Mouse (Mus musculus): ENCODE data around the gene Sprr2a2. TPM values are rescaled to one million over a fixed set of nuclear protein-coding genes. Genes with fewer than 3 reads are reported as not detected.
A peak's percentile ranks its signal among the peaks of the same experiment; 100 is the strongest.
"Not testable (repeated sequence)": the region's sequence is repeated elsewhere in the genome, so short reads cannot be mapped to it uniquely, and the experiment has no call there.

Gene Sprr2a2
- polyA plus RNA-seq, 1 experiment from 2014 or later = 27.3 TPM

DNA sequence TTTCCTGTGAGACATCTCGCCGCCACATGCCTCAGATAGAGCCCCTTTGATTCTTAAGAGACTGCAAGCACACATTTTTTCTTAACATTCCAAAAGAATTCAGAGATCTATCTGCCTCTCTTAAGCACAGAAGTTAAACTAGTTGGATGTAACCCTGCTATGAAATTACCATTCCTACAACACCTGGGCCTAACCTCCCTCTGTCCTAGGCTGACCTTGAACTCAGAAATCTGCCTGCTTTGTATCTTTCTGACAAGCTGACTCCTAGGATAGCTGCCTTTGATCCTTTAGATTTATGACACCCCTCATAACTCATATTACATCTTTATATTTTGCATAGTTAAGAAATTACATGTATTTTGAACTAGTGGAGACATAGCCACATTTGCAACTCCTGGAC is 47.7 kb downstream of the Sprr2a2 start:
- not testable (repeated sequence) for H3K27me3 ChIP-seq (ENCODE audit: insufficient read depth, low read length); H3K36me3 ChIP-seq (ENCODE audit: insufficient read depth, low read length); H3K4me2 ChIP-seq (ENCODE audit: low read length); H3K27ac ChIP-seq; H3K9ac ChIP-seq (ENCODE audit: low read depth, low read length); H3K4me1 ChIP-seq (replicated peaks; ENCODE audit: insufficient read depth, low read length); H3K9me3 ChIP-seq (replicated peaks; ENCODE audit: low read length); H3K4me3 ChIP-seq (replicated peaks; ENCODE audit: low read depth, low read length); DNase-seq (ENCODE audit: low spot score)
- ATAC-seq (replicated peaks; ENCODE audit: low FRiP score, low read depth) = peak; percentile 57
- no CpG with 5 or more reads among the region's 2 CpGs for WGBS

DNA sequence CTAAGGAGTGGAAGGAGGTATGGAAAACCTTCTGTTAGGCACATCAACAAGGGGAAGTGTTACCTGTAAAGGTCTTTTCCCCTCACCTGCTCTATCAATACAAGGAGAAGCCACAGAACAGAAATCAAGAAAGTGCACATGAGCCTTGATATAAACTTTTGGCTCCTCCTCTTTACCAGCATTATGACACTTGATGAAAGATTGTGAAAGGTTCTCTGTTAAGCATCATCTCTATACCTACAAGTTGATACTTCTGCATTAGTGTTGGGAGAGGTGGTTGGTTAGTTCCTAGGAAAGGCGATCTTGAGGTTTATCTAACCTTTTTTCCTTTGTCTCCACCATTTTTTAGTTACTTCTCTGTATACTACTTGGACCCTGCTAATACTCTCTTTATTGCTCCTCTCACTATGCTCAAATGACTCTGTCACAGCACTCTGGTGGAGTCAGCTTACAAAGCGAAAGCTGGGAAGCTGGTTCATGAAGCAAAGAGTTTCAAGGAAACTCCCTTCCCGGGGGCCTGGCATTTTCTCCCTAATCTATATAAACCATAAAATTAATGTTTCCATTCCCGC is 55.8 kb downstream of the Sprr2a2 start:
- DNase-seq (ENCODE audit: low spot score); H3K4me1 ChIP-seq (replicated peaks; ENCODE audit: insufficient read depth, low read length); H3K4me2 ChIP-seq (ENCODE audit: low read length); H3K27me3 ChIP-seq (ENCODE audit: insufficient read depth, low read length); H3K36me3 ChIP-seq (ENCODE audit: insufficient read depth, low read length); H3K9ac ChIP-seq (ENCODE audit: low read depth, low read length); H3K27ac ChIP-seq; H3K9me3 ChIP-seq (replicated peaks; ENCODE audit: low read length); H3K4me3 ChIP-seq (replicated peaks; ENCODE audit: low read depth, low read length): not testable (repeated sequence)
- WGBS = no CpG with 5 or more reads among the region's 4 CpGs
- ATAC-seq (replicated peaks; ENCODE audit: low FRiP score, low read depth) = peak; percentile 47; the same call in 1 of the 2 replicates

DNA sequence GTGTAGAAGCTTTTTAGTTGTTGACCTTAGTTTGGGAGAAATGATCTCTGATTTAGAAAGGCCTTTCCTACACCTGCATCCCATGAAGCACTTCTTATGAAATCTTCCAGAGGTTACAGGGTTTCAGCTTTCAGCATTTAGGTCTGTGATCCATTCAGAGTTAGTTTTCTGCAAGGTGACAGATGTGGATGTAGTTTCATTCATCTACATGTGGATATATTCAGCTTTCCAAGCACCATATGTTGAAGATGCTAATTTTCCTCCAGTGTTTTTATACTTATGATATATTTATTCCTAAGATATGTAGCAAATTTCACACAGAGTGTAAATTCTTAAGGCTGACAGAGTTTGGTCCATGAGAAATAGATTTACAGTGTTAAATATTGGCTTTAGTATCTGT is 57.8 kb downstream of the Sprr2a2 start:
- ATAC-seq (replicated peaks; ENCODE audit: low FRiP score, low read depth); H3K27ac ChIP-seq; H3K9me3 ChIP-seq (replicated peaks; ENCODE audit: low read length); H3K4me1 ChIP-seq (replicated peaks; ENCODE audit: insufficient read depth, low read length); DNase-seq (ENCODE audit: low spot score); H3K9ac ChIP-seq (ENCODE audit: low read depth, low read length); H3K4me2 ChIP-seq (ENCODE audit: low read length); H3K36me3 ChIP-seq (ENCODE audit: insufficient read depth, low read length); H3K4me3 ChIP-seq (replicated peaks; ENCODE audit: low read depth, low read length); H3K27me3 ChIP-seq (ENCODE audit: insufficient read depth, low read length): not testable (repeated sequence)

DNA sequence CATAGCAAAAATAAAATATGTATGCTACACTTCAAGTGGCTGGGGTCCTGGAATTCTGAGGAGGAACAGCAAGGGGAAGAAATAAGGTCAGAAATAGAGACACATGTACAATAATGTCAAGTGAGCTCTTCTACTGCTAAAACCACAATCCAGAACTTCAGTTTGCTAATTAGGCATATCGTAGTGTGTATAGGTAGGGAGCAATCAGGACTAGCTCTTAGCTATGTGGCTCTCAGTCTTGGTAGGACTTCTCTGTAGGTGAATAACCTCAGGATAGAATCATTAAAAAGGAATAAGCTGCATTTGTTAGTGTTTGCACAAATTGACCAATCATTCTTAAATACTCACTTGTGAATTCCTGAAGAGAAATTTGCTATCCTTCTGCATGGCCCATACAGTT is 58.3 kb downstream of the Sprr2a2 start:
- not testable (repeated sequence) for DNase-seq (ENCODE audit: low spot score); H3K9me3 ChIP-seq (replicated peaks; ENCODE audit: low read length); H3K27me3 ChIP-seq (ENCODE audit: insufficient read depth, low read length); H3K27ac ChIP-seq; H3K4me3 ChIP-seq (replicated peaks; ENCODE audit: low read depth, low read length); H3K9ac ChIP-seq (ENCODE audit: low read depth, low read length); ATAC-seq (replicated peaks; ENCODE audit: low FRiP score, low read depth); H3K4me1 ChIP-seq (replicated peaks; ENCODE audit: insufficient read depth, low read length); H3K36me3 ChIP-seq (ENCODE audit: insufficient read depth, low read length); H3K4me2 ChIP-seq (ENCODE audit: low read length)
- WGBS = no CpG with 5 or more reads among the region's 1 CpGs

DNA sequence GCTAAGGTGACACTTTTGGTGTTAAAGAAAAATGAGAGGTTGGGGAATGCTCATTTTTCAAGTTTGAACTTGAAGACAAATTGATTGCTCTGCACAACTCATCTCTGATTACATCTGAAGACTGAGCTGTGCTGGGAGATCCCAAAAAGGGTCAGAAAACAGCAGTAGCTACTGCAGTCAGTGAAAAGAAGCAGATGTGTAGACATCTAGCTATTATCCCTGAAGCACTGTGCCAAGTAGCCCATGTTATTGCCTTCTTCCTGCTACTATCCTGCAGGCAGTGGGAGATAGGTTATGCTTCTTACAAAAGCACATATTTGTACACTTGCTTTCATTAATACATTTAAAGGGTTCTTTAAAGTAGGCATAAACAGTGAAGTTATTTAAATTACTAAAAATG is 63.9 kb downstream of the Sprr2a2 start:
- H3K4me2 ChIP-seq (ENCODE audit: low read length); ATAC-seq (replicated peaks; ENCODE audit: low FRiP score, low read depth); H3K27me3 ChIP-seq (ENCODE audit: insufficient read depth, low read length); DNase-seq (ENCODE audit: low spot score); H3K9ac ChIP-seq (ENCODE audit: low read depth, low read length); H3K36me3 ChIP-seq (ENCODE audit: insufficient read depth, low read length); H3K9me3 ChIP-seq (replicated peaks; ENCODE audit: low read length); H3K27ac ChIP-seq; H3K4me1 ChIP-seq (replicated peaks; ENCODE audit: insufficient read depth, low read length); H3K4me3 ChIP-seq (replicated peaks; ENCODE audit: low read depth, low read length): not testable (repeated sequence)

DNA sequence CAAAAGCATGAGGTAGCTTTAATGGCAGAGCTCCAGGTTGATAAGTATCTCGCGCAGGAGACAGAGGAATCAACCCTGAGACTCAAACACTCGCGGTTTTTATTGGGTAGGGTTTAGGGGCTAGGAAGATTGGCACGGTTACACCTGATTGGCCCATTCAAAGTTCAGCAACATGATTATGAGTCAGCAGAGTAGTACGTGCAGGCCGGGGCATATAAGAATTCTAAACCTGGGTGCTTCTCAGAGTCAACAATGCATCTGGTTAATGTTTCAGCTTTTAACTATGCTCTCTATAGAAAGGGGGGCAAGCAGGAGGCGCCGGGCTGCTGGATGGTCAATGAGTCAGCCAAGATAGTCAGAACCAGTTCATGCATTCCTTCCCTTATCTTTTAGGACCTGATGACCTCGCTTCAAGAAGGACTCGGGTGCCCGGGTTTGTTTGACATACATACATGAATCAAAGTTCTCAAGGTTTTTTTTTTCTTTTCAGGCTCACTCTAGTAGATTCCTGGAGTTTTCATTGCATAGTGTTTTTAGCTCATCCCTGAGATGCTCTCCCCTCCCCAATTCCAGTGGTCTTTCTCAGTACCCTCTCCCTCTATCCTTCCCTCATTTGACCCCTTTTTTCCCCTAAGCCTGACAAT is 65.4 kb downstream of the Sprr2a2 start:
- not testable (repeated sequence) for DNase-seq (ENCODE audit: low spot score); H3K9me3 ChIP-seq (replicated peaks; ENCODE audit: low read length); H3K27ac ChIP-seq; H3K4me1 ChIP-seq (replicated peaks; ENCODE audit: insufficient read depth, low read length); H3K36me3 ChIP-seq (ENCODE audit: insufficient read depth, low read length); H3K4me3 ChIP-seq (replicated peaks; ENCODE audit: low read depth, low read length); H3K27me3 ChIP-seq (ENCODE audit: insufficient read depth, low read length); H3K9ac ChIP-seq (ENCODE audit: low read depth, low read length); H3K4me2 ChIP-seq (ENCODE audit: low read length)
- peak; percentile 74 for ATAC-seq (replicated peaks; ENCODE audit: low FRiP score, low read depth)
- WGBS = 52% methylated on average over 5 of the region's 12 CpGs

DNA sequence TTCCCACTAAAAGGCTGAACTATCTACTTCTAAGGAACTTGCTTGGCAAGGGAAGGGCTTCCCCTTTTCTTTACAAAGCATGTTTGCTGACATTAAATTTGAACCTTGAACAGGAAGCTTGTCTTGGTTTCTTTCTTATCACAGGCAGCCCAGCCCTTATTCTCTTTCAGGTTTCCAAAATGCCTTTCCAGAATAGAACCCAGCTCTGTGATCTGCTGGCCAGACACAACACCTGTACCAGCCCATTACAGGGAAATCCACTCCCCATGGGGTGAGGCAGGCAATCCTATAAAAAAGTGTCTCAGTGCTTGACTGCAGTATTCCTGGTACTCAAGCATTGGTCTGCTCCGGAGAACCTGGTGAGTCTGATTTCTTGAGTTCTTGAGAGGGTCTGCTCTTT is 69.4 kb downstream of the Sprr2a2 start, which contains the start of gene Sprr2a3:
Gene Sprr2a3 (plus strand): TSS at position 317 of the 400 bp plus-strand sequence.
- ATAC-seq (replicated peaks; ENCODE audit: low FRiP score, low read depth); H3K27ac ChIP-seq; H3K4me2 ChIP-seq (ENCODE audit: low read length); H3K9me3 ChIP-seq (replicated peaks; ENCODE audit: low read length); H3K27me3 ChIP-seq (ENCODE audit: insufficient read depth, low read length); DNase-seq (ENCODE audit: low spot score); H3K4me3 ChIP-seq (replicated peaks; ENCODE audit: low read depth, low read length); H3K36me3 ChIP-seq (ENCODE audit: insufficient read depth, low read length); H3K9ac ChIP-seq (ENCODE audit: low read depth, low read length); H3K4me1 ChIP-seq (replicated peaks; ENCODE audit: insufficient read depth, low read length): not testable (repeated sequence)
- 77% methylated on average over 1 of the region's 1 CpGs for WGBS

DNA sequence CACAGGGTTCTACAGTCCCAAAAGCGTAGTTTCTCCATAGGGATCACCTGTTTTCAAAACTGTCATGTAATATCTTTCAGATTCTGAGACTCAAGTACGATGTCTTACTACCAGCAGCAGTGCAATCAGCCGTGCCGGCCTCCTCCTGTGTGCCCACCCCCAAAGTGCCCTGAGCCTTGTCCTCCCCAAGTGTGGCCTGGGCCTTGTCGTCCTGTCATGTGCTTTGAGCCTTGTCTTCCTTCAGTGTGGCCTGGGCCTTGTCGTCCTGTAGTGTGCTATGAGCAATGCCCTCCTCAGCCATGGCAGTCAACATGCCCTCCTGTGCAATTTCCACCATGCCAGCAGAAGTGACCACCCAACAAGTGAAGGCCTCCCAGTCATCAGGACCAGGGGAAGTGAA is 72.8 kb downstream of the Sprr2a2 start:
- H3K4me1 ChIP-seq (replicated peaks; ENCODE audit: insufficient read depth, low read length); H3K27ac ChIP-seq; H3K9ac ChIP-seq (ENCODE audit: low read depth, low read length); H3K4me2 ChIP-seq (ENCODE audit: low read length); H3K27me3 ChIP-seq (ENCODE audit: insufficient read depth, low read length); H3K36me3 ChIP-seq (ENCODE audit: insufficient read depth, low read length); H3K4me3 ChIP-seq (replicated peaks; ENCODE audit: low read depth, low read length); H3K9me3 ChIP-seq (replicated peaks; ENCODE audit: low read length); DNase-seq (ENCODE audit: low spot score): not testable (repeated sequence)
- 0 out of 2 replicates have a peak, but pooled peaks have one; percentile 49 for ATAC-seq (replicated peaks; ENCODE audit: low FRiP score, low read depth)
- 74% methylated on average over 5 of the region's 6 CpGs for WGBS
